Mouse (Mus musculus): ENCODE results near the gene Plpp7. TPM values are rescaled to one million over a fixed set of nuclear protein-coding genes. Genes with fewer than 3 reads are reported as not detected.

Gene Plpp7
- polyA plus RNA-seq, 1 experiment from 2014 or later: 7.3 TPM

DNA sequence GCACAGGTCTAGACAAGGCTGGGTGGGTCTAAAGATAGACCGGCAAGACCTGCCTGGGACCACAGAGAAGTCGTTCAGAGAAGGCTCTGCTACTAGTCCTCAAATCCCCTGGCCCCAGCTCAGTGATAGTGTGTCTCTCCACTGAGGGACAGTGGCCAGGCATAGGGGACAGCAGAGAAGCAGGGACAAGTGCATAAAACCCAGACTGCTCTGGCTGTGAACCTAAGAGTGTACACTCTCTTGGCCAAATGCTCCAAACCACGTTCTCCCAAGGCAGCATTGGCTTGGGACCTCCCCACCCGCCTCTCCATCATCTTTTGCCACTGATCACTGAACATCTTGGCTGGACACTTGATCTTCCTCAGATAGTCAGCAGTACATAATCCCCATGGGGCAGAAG lies 7.7 kb upstream of the Plpp7 start:
- WGBS: 71% methylated on average over 4 of the region's 4 CpGs
- H3K9ac ChIP-seq (ENCODE audit: low read length): no peak overlapping the region
- H3K27ac ChIP-seq (ENCODE audit: low read depth, low read length): no peak overlapping the region
- H3K4me1 ChIP-seq (ENCODE audit: control insufficient read depth, insufficient read depth, low read length): peaks cover 16% of the 10 kb centered on the region
- H3K27me3 ChIP-seq (ENCODE audit: control insufficient read depth, insufficient read depth, low read length): peaks cover 49% of the 10 kb centered on the region
- no peak overlapping the region for H3K4me2 ChIP-seq
- H3K36me3 ChIP-seq (ENCODE audit: control insufficient read depth, insufficient read depth, low read length): no peaks in the 10 kb centered on the region
- ATAC-seq (ENCODE audit: low FRiP score): no peak
- DNase-seq (ENCODE audit: low spot score, missing footprints): no peak
- no peaks in the 10 kb centered on the region for H3K9me3 ChIP-seq (ENCODE audit: control insufficient read depth, low read length)
- no peak overlapping the region for H3K4me3 ChIP-seq (ENCODE audit: low read depth, low read length)

DNA sequence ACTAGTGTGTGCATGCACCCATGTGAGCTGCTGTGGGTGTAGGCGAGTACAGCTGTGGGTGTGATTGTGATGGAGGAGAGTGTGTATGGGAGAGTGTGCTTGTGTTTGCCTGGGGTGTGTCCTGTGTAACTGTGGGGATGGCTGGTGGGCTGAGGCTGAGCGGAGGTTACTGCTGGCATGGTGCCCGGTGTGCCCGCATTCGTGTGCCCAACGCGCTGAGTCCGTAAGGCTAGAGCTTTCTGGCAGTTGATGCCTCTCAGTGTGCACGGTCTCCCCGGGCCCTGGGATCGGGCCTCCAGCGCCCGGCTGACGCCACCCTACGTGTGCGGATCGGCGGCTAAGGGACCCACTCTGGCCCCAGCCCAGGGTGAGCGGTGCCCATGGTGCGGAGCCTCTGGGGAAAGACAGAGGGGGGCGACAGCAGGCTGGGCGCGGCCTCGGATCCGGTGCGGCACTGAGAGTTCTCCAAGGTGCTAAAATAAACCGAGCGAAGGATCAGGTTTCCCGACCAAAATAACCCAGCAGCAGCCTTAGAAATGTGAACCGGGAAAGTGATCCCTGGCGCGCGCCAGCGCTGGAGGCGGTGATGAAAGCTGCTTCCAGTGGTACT lies 6.9 kb upstream of the Plpp7 start:
- 9% methylated on average over 35 of the region's 35 CpGs for WGBS
- Histone ChIP-seq H3K27ac (ENCODE audit: low read depth, low read length) (no peak overlapping the region), H3K27me3 (ENCODE audit: control insufficient read depth, insufficient read depth, low read length) (peaks cover 40% of the 10 kb centered on the region), H3K4me3 (ENCODE audit: low read depth, low read length) (no peak overlapping the region), H3K4me1 (ENCODE audit: control insufficient read depth, insufficient read depth, low read length) (peaks cover 9% of the 10 kb centered on the region), H3K9ac (ENCODE audit: low read length) (no peak overlapping the region), H3K4me2 (peak overlapping the region; percentile 20; the same call in 1 of the 2 replicates), H3K9me3 (ENCODE audit: control insufficient read depth, low read length) (no peaks in the 10 kb centered on the region), H3K36me3 (ENCODE audit: control insufficient read depth, insufficient read depth, low read length) (no peaks in the 10 kb centered on the region)
- DNase-seq (ENCODE audit: low spot score, missing footprints) (no peak), ATAC-seq (ENCODE audit: low FRiP score) (no peak)

GRCm38 (mm10) chr2:32089606-32090005 lies 5.7 kb upstream of the Plpp7 start:
- peaks cover 29% of the 10 kb centered on the region for H3K27me3 ChIP-seq (ENCODE audit: control insufficient read depth, insufficient read depth, low read length)
- no peak overlapping the region for H3K4me2 ChIP-seq
- DNase-seq (ENCODE audit: low spot score, missing footprints) (peak; percentile 67), ATAC-seq (ENCODE audit: low FRiP score) (no peak)
- no peak overlapping the region for H3K4me3 ChIP-seq (ENCODE audit: low read depth, low read length)
- no peaks in the 10 kb centered on the region for H3K9me3 ChIP-seq (ENCODE audit: control insufficient read depth, low read length)
- no peaks in the 10 kb centered on the region for H3K4me1 ChIP-seq (ENCODE audit: control insufficient read depth, insufficient read depth, low read length)
- no peak overlapping the region for H3K27ac ChIP-seq (ENCODE audit: low read depth, low read length)
- 74% methylated on average over 3 of the region's 3 CpGs for WGBS
- no peaks in the 10 kb centered on the region for H3K36me3 ChIP-seq (ENCODE audit: control insufficient read depth, insufficient read depth, low read length)
- H3K9ac ChIP-seq (ENCODE audit: low read length): no peak overlapping the region

- Histone ChIP-seq H3K9me3 (ENCODE audit: control insufficient read depth, low read length) (no peaks in the 10 kb centered on the region), H3K9ac (ENCODE audit: low read length) (no peak overlapping the region), H3K4me1 (ENCODE audit: control insufficient read depth, insufficient read depth, low read length) (no peaks in the 10 kb centered on the region), H3K4me2 (no peak overlapping the region), H3K27me3 (ENCODE audit: control insufficient read depth, insufficient read depth, low read length) (peaks cover 25% of the 10 kb centered on the region), H3K4me3 (ENCODE audit: low read depth, low read length) (no peak overlapping the region), H3K27ac (ENCODE audit: low read depth, low read length) (no peak overlapping the region), H3K36me3 (ENCODE audit: control insufficient read depth, insufficient read depth, low read length) (no peaks in the 10 kb centered on the region)
- WGBS: 81% methylated on average over 2 of the region's 2 CpGs
- ATAC-seq (ENCODE audit: low FRiP score) (no peak), DNase-seq (ENCODE audit: low spot score, missing footprints) (peak; percentile 64)
These were observed 5.2 kb upstream of the Plpp7 start for GRCm38 (mm10) chr2:32090145-32090544.

DNA sequence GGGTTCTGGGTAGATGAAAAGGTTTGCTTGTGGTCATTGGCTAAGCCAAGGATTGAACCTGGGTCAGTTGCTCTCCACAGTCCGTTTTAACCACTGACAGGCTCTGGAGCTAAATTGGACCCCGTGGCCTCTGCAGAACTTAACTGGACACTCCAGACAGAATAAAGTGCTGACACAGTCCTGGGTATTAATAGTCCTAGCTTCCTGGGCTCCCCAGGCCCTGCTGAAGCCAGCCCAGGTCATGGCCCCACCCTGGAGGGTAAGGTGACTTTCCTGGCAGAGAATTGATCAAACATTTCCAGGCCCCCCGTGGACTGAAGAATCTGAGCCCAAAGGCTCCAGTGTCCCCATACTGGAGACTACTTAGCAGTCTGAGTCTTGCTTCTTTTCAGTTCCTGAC lies 3.4 kb upstream of the Plpp7 start:
- peak; percentile 10 for DNase-seq (ENCODE audit: low spot score, missing footprints)
- 80% methylated on average over 3 of the region's 3 CpGs for WGBS
- Histone ChIP-seq H3K4me1 (ENCODE audit: control insufficient read depth, insufficient read depth, low read length) (peaks cover 7% of the 10 kb centered on the region), H3K36me3 (ENCODE audit: control insufficient read depth, insufficient read depth, low read length) (no peaks in the 10 kb centered on the region), H3K4me3 (ENCODE audit: low read depth, low read length) (no peak overlapping the region), H3K27me3 (ENCODE audit: control insufficient read depth, insufficient read depth, low read length) (peaks cover 20% of the 10 kb centered on the region), H3K9ac (ENCODE audit: low read length) (no peak overlapping the region), H3K4me2 (no peak overlapping the region), H3K9me3 (ENCODE audit: control insufficient read depth, low read length) (no peaks in the 10 kb centered on the region), H3K27ac (ENCODE audit: low read depth, low read length) (no peak overlapping the region)
- no peak for ATAC-seq (ENCODE audit: low FRiP score)

DNA sequence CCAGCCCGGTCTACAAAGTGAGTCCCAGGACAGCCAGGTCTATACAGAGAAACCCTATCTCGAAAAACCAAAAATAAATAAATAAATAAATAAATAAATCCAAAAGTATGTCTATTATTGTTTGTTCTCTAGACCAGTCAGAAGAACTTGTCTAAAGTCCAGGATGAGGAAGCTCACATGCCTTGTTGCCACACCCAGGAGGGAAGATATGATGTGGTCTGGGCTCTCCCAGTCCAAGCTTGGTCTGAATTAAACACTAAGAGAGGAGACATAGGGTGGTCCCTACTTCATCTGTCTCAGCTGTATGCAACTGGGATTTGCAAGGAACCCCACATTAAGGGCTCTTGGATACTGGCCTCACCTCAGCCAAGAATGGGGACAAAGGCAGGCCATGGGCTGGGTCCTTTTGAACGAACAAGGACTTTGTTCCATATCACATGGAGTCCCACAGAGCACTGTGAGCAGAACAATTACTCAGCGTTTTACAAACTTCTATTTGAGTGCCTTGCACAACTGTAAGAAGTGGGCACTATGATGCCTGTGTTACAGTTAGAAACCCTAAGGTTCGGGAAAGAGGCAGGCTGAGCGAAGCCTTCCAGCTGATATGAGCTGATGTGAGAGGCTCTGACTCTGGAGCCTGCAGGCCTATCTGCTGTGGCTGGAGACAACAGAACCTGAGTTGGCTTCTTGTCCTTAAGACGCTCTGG lies 1.2 kb upstream of the Plpp7 start:
- no peaks in the 10 kb centered on the region for H3K9me3 ChIP-seq (ENCODE audit: control insufficient read depth, low read length)
- H3K27ac ChIP-seq (ENCODE audit: low read depth, low read length): no peak overlapping the region
- DNase-seq (ENCODE audit: low spot score, missing footprints) (peak; percentile 77), ATAC-seq (ENCODE audit: low FRiP score) (no peak)
- no peak overlapping the region for H3K9ac ChIP-seq (ENCODE audit: low read length)
- no peak overlapping the region for H3K4me3 ChIP-seq (ENCODE audit: low read depth, low read length)
- peaks cover 7% of the 10 kb centered on the region for H3K4me1 ChIP-seq (ENCODE audit: control insufficient read depth, insufficient read depth, low read length)
- no peak overlapping the region for H3K4me2 ChIP-seq
- H3K27me3 ChIP-seq (ENCODE audit: control insufficient read depth, insufficient read depth, low read length): peaks cover 2% of the 10 kb centered on the region; the same call in 1 of the 2 replicates
- no peaks in the 10 kb centered on the region for H3K36me3 ChIP-seq (ENCODE audit: control insufficient read depth, insufficient read depth, low read length)
- 83% methylated on average over 7 of the region's 7 CpGs for WGBS

GRCm38 (mm10) chr2:32096122-32096420 lies 743 bp downstream of the Plpp7 start:
- Histone ChIP-seq H3K27ac (ENCODE audit: low read depth, low read length) (no peak overlapping the region), H3K27me3 (ENCODE audit: control insufficient read depth, insufficient read depth, low read length) (no peaks in the 10 kb centered on the region), H3K9me3 (ENCODE audit: control insufficient read depth, low read length) (no peaks in the 10 kb centered on the region), H3K4me2 (peak overlapping the region; percentile 47), H3K9ac (ENCODE audit: low read length) (peak overlapping the region; percentile 50), H3K4me1 (ENCODE audit: control insufficient read depth, insufficient read depth, low read length) (peaks cover 7% of the 10 kb centered on the region), H3K4me3 (ENCODE audit: low read depth, low read length) (peak overlapping the region; percentile 24; the same call in 1 of the 2 replicates), H3K36me3 (ENCODE audit: control insufficient read depth, insufficient read depth, low read length) (no peaks in the 10 kb centered on the region)
- DNase-seq (ENCODE audit: low spot score, missing footprints) (peak; percentile 77), ATAC-seq (ENCODE audit: low FRiP score) (no peak)
- 85% methylated on average over 10 of the region's 10 CpGs for WGBS

- no peak overlapping the region; the same call in 1 of the 2 replicates for H3K4me3 ChIP-seq (ENCODE audit: low read depth, low read length)
- ATAC-seq (ENCODE audit: low FRiP score) (no peak), DNase-seq (ENCODE audit: low spot score, missing footprints) (peak; percentile 89)
- no peaks in the 10 kb centered on the region for H3K27me3 ChIP-seq (ENCODE audit: control insufficient read depth, insufficient read depth, low read length)
- peak overlapping the region; percentile 10; the same call in 1 of the 2 replicates for H3K4me2 ChIP-seq
- H3K36me3 ChIP-seq (ENCODE audit: control insufficient read depth, insufficient read depth, low read length): no peaks in the 10 kb centered on the region
- H3K9ac ChIP-seq (ENCODE audit: low read length): no peak overlapping the region
- H3K27ac ChIP-seq (ENCODE audit: low read depth, low read length): no peak overlapping the region
- no peaks in the 10 kb centered on the region; the same call in 1 of the 2 replicates for H3K4me1 ChIP-seq (ENCODE audit: control insufficient read depth, insufficient read depth, low read length)
- WGBS: 53% methylated on average over 5 of the region's 5 CpGs
- H3K9me3 ChIP-seq (ENCODE audit: control insufficient read depth, low read length): no peaks in the 10 kb centered on the region
These were observed 7.6 kb downstream of the Plpp7 start for GRCm38 (mm10) chr2:32102944-32103343.

GRCm38 (mm10) chr2:32103557-32103956 lies 8.2 kb downstream of the Plpp7 start:
- WGBS: 82% methylated on average over 7 of the region's 7 CpGs

More at GRCm38 (mm10) chr2:32103557-32103956, 8.2 kb downstream of the Plpp7 start:
- DNase-seq (ENCODE audit: low spot score, missing footprints): no peak
- Histone ChIP-seq H3K4me2 (peak overlapping the region; percentile 10; the same call in 1 of the 2 replicates), H3K4me3 (ENCODE audit: low read depth, low read length) (no peak overlapping the region; the same call in 1 of the 2 replicates), H3K4me1 (ENCODE audit: control insufficient read depth, insufficient read depth, low read length) (no peaks in the 10 kb centered on the region; the same call in 1 of the 2 replicates), H3K27me3 (ENCODE audit: control insufficient read depth, insufficient read depth, low read length) (no peaks in the 10 kb centered on the region), H3K36me3 (ENCODE audit: control insufficient read depth, insufficient read depth, low read length) (no peaks in the 10 kb centered on the region), H3K9me3 (ENCODE audit: control insufficient read depth, low read length) (no peaks in the 10 kb centered on the region), H3K9ac (ENCODE audit: low read length) (no peak overlapping the region), H3K27ac (ENCODE audit: low read depth, low read length) (no peak overlapping the region)
- no peak for ATAC-seq (ENCODE audit: low FRiP score)
